Mouse (Mus musculus) embryo, embryonic 9.5 days (tissue): Measurements from ENCODE around the gene BC049352.

Experiments used
- DNase-seq: peaks from one replicate; pipeline ENCODE4 v3.0.0-alpha.2; 2017; ENCODE audit errors: extremely low spot score

BC049352 gene

GRCm38 (mm10) chr9:45299231-45300006 is 117.6 kb downstream of the BC049352 start:
- DNase-seq = peak; percentile 45
